Mouse (Mus musculus): ENCODE data around the gene Rhot1. TPM values are rescaled to one million over a fixed set of nuclear protein-coding genes. Genes with fewer than 3 reads are reported as not detected.
"Not testable (repeated sequence)": the region's sequence is repeated elsewhere in the genome, so short reads cannot be mapped to it uniquely, and the experiment has no call there.

Gene Rhot1
- polyA plus RNA-seq, 1 experiment: 0.19 TPM

- TF ChIP-seq GATA1 (IDR thresholded peaks at IDR 0.05; ENCODE audit: low read length) (no peak), TAL1 (IDR thresholded peaks at IDR 0.05; ENCODE audit: low read length) (no peak)
- Histone ChIP-seq H3K9me3 (ENCODE audit: control insufficient read depth, low read length) (no peaks in the 10 kb centered on the region), H3K4me3 (replicated peaks) (peak overlapping the region; percentile 90), H3K27me3 (ENCODE audit: control insufficient read depth) (peaks cover 2% of the 10 kb centered on the region; the same call in 1 of the 2 replicates), H3K4me1 (ENCODE audit: control insufficient read depth) (peaks cover 31% of the 10 kb centered on the region), H3K36me3 (ENCODE audit: control insufficient read depth) (peaks cover 19% of the 10 kb centered on the region)
Measured at GRCm38 (mm10) chr11:80210321-80210720, 1.5 kb downstream of the Rhot1 start.

GRCm38 (mm10) chr11:80212282-80212681 lies 3.5 kb downstream of the Rhot1 start:
- TF ChIP-seq TAL1 (IDR thresholded peaks at IDR 0.05; ENCODE audit: low read length): no peak
- TF ChIP-seq GATA1 (IDR thresholded peaks at IDR 0.05; ENCODE audit: low read length): no peak
- no peak overlapping the region for H3K4me3 ChIP-seq (replicated peaks)
- H3K4me1 ChIP-seq (ENCODE audit: control insufficient read depth): peaks cover 31% of the 10 kb centered on the region
- H3K27me3 ChIP-seq (ENCODE audit: control insufficient read depth): peaks cover 2% of the 10 kb centered on the region; the same call in 1 of the 2 replicates
- H3K9me3 ChIP-seq (ENCODE audit: control insufficient read depth, low read length): no peaks in the 10 kb centered on the region
- H3K36me3 ChIP-seq (ENCODE audit: control insufficient read depth): peaks cover 24% of the 10 kb centered on the region

DNA sequence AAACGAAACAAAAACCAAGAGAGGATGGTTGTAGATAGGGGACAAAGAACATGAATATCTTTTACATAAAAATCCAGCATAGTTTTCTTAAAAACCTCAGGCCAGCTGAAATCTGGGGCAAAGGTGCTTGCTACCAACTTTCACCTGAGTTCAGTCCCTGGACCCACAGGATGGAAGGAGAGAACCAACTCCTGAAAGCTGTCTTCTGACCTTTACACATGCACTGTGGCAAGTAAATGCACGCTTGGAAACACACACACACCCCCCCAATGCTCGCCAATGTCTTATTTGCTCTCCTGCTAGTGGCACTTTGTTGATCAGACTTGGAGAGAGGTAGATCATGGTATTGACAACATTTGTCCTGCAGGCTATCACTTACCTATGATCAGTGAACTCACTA lies 6.5 kb downstream of the Rhot1 start:
- Histone ChIP-seq H3K36me3 (ENCODE audit: control insufficient read depth) (peaks cover 25% of the 10 kb centered on the region), H3K9me3 (ENCODE audit: control insufficient read depth, low read length) (no peaks in the 10 kb centered on the region), H3K4me3 (replicated peaks) (no peak overlapping the region), H3K27me3 (ENCODE audit: control insufficient read depth) (no peaks in the 10 kb centered on the region), H3K4me1 (ENCODE audit: control insufficient read depth) (peaks cover 17% of the 10 kb centered on the region)
- no peak for TF ChIP-seq GATA1 (IDR thresholded peaks at IDR 0.05; ENCODE audit: low read length)
- TF ChIP-seq TAL1 (IDR thresholded peaks at IDR 0.05; ENCODE audit: low read length): no peak

- Histone ChIP-seq H3K4me3 (replicated peaks) (no peak overlapping the region), H3K9me3 (ENCODE audit: control insufficient read depth, low read length) (no peaks in the 10 kb centered on the region), H3K27me3 (ENCODE audit: control insufficient read depth) (no peaks in the 10 kb centered on the region), H3K36me3 (ENCODE audit: control insufficient read depth) (peaks cover 38% of the 10 kb centered on the region), H3K4me1 (ENCODE audit: control insufficient read depth) (peaks cover 1% of the 10 kb centered on the region; the same call in 1 of the 2 replicates)
- no peak for TF ChIP-seq GATA1 (IDR thresholded peaks at IDR 0.05; ENCODE audit: low read length)
- no peak for TF ChIP-seq TAL1 (IDR thresholded peaks at IDR 0.05; ENCODE audit: low read length)
Measured at GRCm38 (mm10) chr11:80218657-80219293, 10.0 kb downstream of the Rhot1 start.

DNA sequence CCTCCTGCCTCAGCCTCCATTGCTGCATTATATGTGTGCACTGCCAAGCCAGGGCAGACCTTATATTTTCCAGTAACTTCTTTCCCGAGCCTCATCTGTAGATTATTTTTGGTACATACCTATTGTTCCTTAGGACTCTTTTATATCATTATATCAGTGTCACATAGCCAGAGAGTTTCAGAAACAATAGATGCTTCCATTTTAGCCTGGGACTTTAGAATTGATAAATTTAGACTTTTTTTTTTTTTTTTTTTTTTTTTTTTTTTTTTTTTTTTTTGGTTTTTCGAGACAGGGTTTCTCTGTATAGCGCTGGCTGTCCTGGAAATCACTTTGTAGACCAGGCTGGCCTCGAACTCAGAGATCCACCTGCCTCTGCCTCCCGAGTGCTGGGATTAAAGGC lies 21.2 kb downstream of the Rhot1 start:
- peaks cover 51% of the 10 kb centered on the region for H3K36me3 ChIP-seq (ENCODE audit: control insufficient read depth)
- H3K27me3 ChIP-seq (ENCODE audit: control insufficient read depth); H3K9me3 ChIP-seq (ENCODE audit: control insufficient read depth, low read length); H3K4me1 ChIP-seq (ENCODE audit: control insufficient read depth); H3K4me3 ChIP-seq (replicated peaks): not testable (repeated sequence)

GRCm38 (mm10) chr11:80237278-80237677 lies 28.5 kb downstream of the Rhot1 start:
- TF ChIP-seq GATA1 (IDR thresholded peaks at IDR 0.05; ENCODE audit: low read length): no peak
- Histone ChIP-seq H3K4me1 (ENCODE audit: control insufficient read depth) (no peaks in the 10 kb centered on the region), H3K9me3 (ENCODE audit: control insufficient read depth, low read length) (no peaks in the 10 kb centered on the region), H3K4me3 (replicated peaks) (no peak overlapping the region), H3K27me3 (ENCODE audit: control insufficient read depth) (no peaks in the 10 kb centered on the region), H3K36me3 (ENCODE audit: control insufficient read depth) (peaks cover 41% of the 10 kb centered on the region)

- Histone ChIP-seq H3K27me3 (ENCODE audit: control insufficient read depth) (no peaks in the 10 kb centered on the region), H3K9me3 (ENCODE audit: control insufficient read depth, low read length) (no peaks in the 10 kb centered on the region), H3K36me3 (ENCODE audit: control insufficient read depth) (peaks cover 44% of the 10 kb centered on the region), H3K4me1 (ENCODE audit: control insufficient read depth) (no peaks in the 10 kb centered on the region), H3K4me3 (replicated peaks) (no peak overlapping the region)
- TF ChIP-seq GATA1 (IDR thresholded peaks at IDR 0.05; ENCODE audit: low read length): no peak
- no peak for TF ChIP-seq TAL1 (IDR thresholded peaks at IDR 0.05; ENCODE audit: low read length)
Measured at GRCm38 (mm10) chr11:80238306-80238705, 29.5 kb downstream of the Rhot1 start.

- Histone ChIP-seq H3K36me3 (ENCODE audit: control insufficient read depth) (peaks cover 70% of the 10 kb centered on the region), H3K4me1 (ENCODE audit: control insufficient read depth) (no peaks in the 10 kb centered on the region), H3K4me3 (replicated peaks) (no peak overlapping the region), H3K9me3 (ENCODE audit: control insufficient read depth, low read length) (no peaks in the 10 kb centered on the region), H3K27me3 (ENCODE audit: control insufficient read depth) (no peaks in the 10 kb centered on the region)
- no peak for TF ChIP-seq TAL1 (IDR thresholded peaks at IDR 0.05; ENCODE audit: low read length)
- TF ChIP-seq GATA1 (IDR thresholded peaks at IDR 0.05; ENCODE audit: low read length): no peak
Measured at GRCm38 (mm10) chr11:80247026-80247425, 38.2 kb downstream of the Rhot1 start.

- H3K4me1 ChIP-seq (ENCODE audit: control insufficient read depth): no peaks in the 10 kb centered on the region
- H3K36me3 ChIP-seq (ENCODE audit: control insufficient read depth): peaks cover 56% of the 10 kb centered on the region
- no peaks in the 10 kb centered on the region for H3K27me3 ChIP-seq (ENCODE audit: control insufficient read depth)
- no peak overlapping the region for H3K4me3 ChIP-seq (replicated peaks)
- TF ChIP-seq TAL1 (IDR thresholded peaks at IDR 0.05; ENCODE audit: low read length) (no peak), GATA1 (IDR thresholded peaks at IDR 0.05; ENCODE audit: low read length) (no peak)
- no peaks in the 10 kb centered on the region for H3K9me3 ChIP-seq (ENCODE audit: control insufficient read depth, low read length)
Measured at GRCm38 (mm10) chr11:80248531-80248930, 39.7 kb downstream of the Rhot1 start.

- no peak for TF ChIP-seq TAL1 (IDR thresholded peaks at IDR 0.05; ENCODE audit: low read length)
- no peak for TF ChIP-seq GATA1 (IDR thresholded peaks at IDR 0.05; ENCODE audit: low read length)
- H3K4me3 ChIP-seq (replicated peaks): no peak overlapping the region
- H3K9me3 ChIP-seq (ENCODE audit: control insufficient read depth, low read length): no peaks in the 10 kb centered on the region
- H3K36me3 ChIP-seq (ENCODE audit: control insufficient read depth): peaks cover 49% of the 10 kb centered on the region
- no peaks in the 10 kb centered on the region for H3K27me3 ChIP-seq (ENCODE audit: control insufficient read depth)
- H3K4me1 ChIP-seq (ENCODE audit: control insufficient read depth): no peaks in the 10 kb centered on the region
Measured at GRCm38 (mm10) chr11:80264137-80264536, 55.3 kb downstream of the Rhot1 start.

Measured in erythroblast, embryonic 14.5 days (primary cell).